Mouse (Mus musculus): ENCODE measurements around the gene Wdr62. TPM values are rescaled to one million over a fixed set of nuclear protein-coding genes. Genes with fewer than 3 reads are reported as not detected.

Gene Wdr62
- polyA plus RNA-seq (2016; fragmentation: Nextera tagmentation; extraction: Ambion mirVana), result 17.2 and 18.6 TPM in 2 replicates

DNA sequence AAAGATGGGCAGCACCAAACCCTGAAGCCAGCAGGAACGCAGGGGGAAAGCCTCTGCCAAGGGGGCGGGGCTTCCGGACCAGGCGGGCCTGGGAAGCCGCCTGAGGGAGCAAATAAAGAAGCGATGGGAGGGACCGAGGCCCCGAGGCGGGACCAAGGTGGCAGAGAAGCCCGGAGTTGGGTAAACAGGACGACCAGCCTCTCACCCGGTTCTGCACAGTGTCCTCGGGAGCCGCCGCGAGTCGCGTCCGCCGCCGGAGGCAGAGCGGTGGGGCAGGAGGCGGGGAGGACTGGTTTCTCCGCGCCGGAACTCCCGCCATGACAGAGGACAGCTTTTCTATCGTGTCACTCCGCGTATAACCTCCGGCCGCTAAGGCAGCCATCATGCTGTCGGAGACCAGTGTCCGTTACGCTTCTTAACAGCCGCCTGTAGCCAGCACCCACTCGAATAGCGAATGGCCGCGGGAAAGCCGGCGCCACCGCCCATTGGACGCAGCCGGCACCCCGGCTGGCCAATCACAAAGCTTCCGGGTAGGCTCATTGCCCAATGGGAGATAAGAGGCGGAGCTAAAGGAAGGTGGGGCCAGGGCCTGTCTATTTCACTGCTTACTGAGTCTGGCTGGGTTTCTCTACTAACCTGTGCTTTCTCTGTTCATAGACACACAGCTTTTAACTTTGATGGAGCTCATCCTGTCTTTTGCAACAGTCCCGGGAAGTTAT is at the start of gene Wdr62, which contains the start of gene Thap8:
Gene Wdr62, minus strand, starts transcription at position 469 of the 719 bp plus-strand sequence.
Gene Thap8, plus strand, starts transcription at position 144 of the 719 bp plus-strand sequence.
- no peaks in the 10 kb centered on the region for H3K27me3 ChIP-seq
- H3K27ac ChIP-seq, result peak within 1 kb of the TSS; percentile 96
- H3K36me3 ChIP-seq (replicated peaks), result no peaks in the 10 kb centered on the region
- H3K9me3 ChIP-seq, result no peaks in the 10 kb centered on the region
- peak within 1 kb of the TSS; percentile 68 for H3K4me3 ChIP-seq (replicated peaks)
- H3K4me1 ChIP-seq, result peaks cover 15% of the 10 kb centered on the region
- under 1% methylated on average over 49 of the region's 49 CpGs for WGBS
- ATAC-seq (ENCODE audit: low FRiP score), result peak; percentile 96
- H3K9ac ChIP-seq, result peak within 1 kb of the TSS; percentile 61
- H3K4me2 ChIP-seq, result peak within 1 kb of the TSS; percentile 69

DNA sequence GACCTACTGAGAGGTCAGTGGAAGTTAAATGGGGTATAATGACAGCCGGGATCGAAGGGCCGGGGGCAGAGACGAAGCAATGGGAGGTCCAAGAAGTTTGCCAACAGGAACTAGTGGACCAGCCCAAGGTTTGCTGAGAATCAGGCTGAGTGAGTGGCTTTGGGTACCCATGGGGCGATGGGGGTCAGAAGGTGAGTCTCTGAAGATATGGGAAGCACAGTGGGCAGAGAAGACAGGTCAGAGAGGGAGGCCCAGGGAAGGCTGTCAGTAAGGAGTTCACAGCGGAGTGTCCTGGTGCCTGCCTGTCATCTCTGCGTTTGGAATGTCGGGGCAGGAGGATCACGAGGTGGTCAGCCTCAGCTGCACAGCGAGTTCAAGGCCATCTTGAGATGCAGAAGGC is 48.2 kb upstream of the Wdr62 start:
- Histone ChIP-seq H3K9me3 (peaks cover 4% of the 10 kb centered on the region; the same call in 1 of the 2 replicates), H3K9ac (no peak overlapping the region)
- WGBS, result 55% methylated on average over 10 of the region's 10 CpGs

GRCm38 (mm10) chr7:30327140-30327539 is 46.9 kb upstream of the Wdr62 start:
- H3K4me3 ChIP-seq (replicated peaks), result no peak overlapping the region
- no peak overlapping the region for H3K27ac ChIP-seq
- WGBS, result 70% methylated on average over 15 of the region's 15 CpGs
- no peak for ATAC-seq (ENCODE audit: low FRiP score)
- no peak overlapping the region for H3K9ac ChIP-seq
- H3K4me2 ChIP-seq, result no peak overlapping the region
- H3K36me3 ChIP-seq (replicated peaks), result no peaks in the 10 kb centered on the region
- peaks cover 15% of the 10 kb centered on the region for H3K4me1 ChIP-seq
- H3K9me3 ChIP-seq, result peaks cover 4% of the 10 kb centered on the region; the same call in 1 of the 2 replicates
- H3K27me3 ChIP-seq, result peaks cover 14% of the 10 kb centered on the region; the same call in 1 of the 2 replicates

More for the DNA sequence above, 48.2 kb upstream of the Wdr62 start:
- no peaks in the 10 kb centered on the region for H3K36me3 ChIP-seq (replicated peaks)
- no peak overlapping the region for H3K4me2 ChIP-seq
- peaks cover 21% of the 10 kb centered on the region for H3K27me3 ChIP-seq
- H3K27ac ChIP-seq, result no peak overlapping the region
- no peak for ATAC-seq (ENCODE audit: low FRiP score)
- no peak overlapping the region for H3K4me3 ChIP-seq (replicated peaks)
- peaks cover 16% of the 10 kb centered on the region for H3K4me1 ChIP-seq

DNA sequence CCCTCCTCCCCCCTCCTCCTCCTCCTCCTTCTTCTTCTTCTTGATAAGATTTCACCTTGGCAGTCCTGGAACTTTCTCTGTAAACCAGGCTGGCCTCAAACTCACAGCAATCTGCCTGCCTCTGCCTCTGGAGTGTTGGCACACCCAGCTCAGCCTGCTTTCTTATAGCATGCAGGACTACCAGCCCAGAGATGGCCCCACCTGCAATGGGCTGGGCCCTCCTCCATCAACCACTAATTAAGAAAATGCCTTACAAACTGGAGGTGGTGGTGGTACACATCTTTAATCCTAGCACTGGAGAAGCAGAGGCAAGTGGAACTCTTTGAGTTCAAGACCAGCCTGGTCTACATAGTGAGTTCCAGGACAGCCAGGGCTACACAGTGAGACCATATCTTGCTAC is 46.2 kb upstream of the Wdr62 start:
- Histone ChIP-seq H3K9me3 (peaks cover 4% of the 10 kb centered on the region; the same call in 1 of the 2 replicates), H3K4me2 (no peak overlapping the region), H3K4me3 (replicated peaks) (no peak overlapping the region), H3K4me1 (peaks cover 10% of the 10 kb centered on the region), H3K27me3 (peaks cover 14% of the 10 kb centered on the region; the same call in 1 of the 2 replicates), H3K36me3 (replicated peaks) (no peaks in the 10 kb centered on the region), H3K9ac (no peak overlapping the region), H3K27ac (no peak overlapping the region)
- no peak for ATAC-seq (ENCODE audit: low FRiP score)

- WGBS, result 47% methylated on average over 2 of the region's 2 CpGs
Observed at GRCm38 (mm10) chr7:30325364-30325763, 45.1 kb upstream of the Wdr62 start.

GRCm38 (mm10) chr7:30324300-30324944 is 44.2 kb upstream of the Wdr62 start:
- Histone ChIP-seq H3K4me1 (peaks cover 17% of the 10 kb centered on the region), H3K27me3 (peaks cover 14% of the 10 kb centered on the region; the same call in 1 of the 2 replicates), H3K4me2 (no peak overlapping the region), H3K9me3 (peaks cover 4% of the 10 kb centered on the region; the same call in 1 of the 2 replicates), H3K27ac (no peak overlapping the region), H3K4me3 (replicated peaks) (no peak overlapping the region), H3K9ac (no peak overlapping the region), H3K36me3 (replicated peaks) (no peaks in the 10 kb centered on the region)
- ATAC-seq (ENCODE audit: low FRiP score), result no peak
- WGBS, result 86% methylated on average over 5 of the region's 5 CpGs

More at GRCm38 (mm10) chr7:30325364-30325763, 45.1 kb upstream of the Wdr62 start:
- H3K4me3 ChIP-seq (replicated peaks), result no peak overlapping the region
- H3K9ac ChIP-seq, result no peak overlapping the region
- H3K4me2 ChIP-seq, result no peak overlapping the region
- peaks cover 14% of the 10 kb centered on the region; the same call in 1 of the 2 replicates for H3K27me3 ChIP-seq
- peaks cover 17% of the 10 kb centered on the region for H3K4me1 ChIP-seq
- peaks cover 4% of the 10 kb centered on the region; the same call in 1 of the 2 replicates for H3K9me3 ChIP-seq
- no peak for ATAC-seq (ENCODE audit: low FRiP score)
- H3K27ac ChIP-seq, result no peak overlapping the region
- H3K36me3 ChIP-seq (replicated peaks), result no peaks in the 10 kb centered on the region

GRCm38 (mm10) chr7:30323795-30324194 is 43.6 kb upstream of the Wdr62 start, which contains the start of gene Sdhaf1:
Gene Sdhaf1 (minus strand): TSS chr7:30323895.
- 80% methylated on average over 3 of the region's 3 CpGs for whole genome bisulfite sequencing
- Histone ChIP-seq H3K4me1 (peaks cover 17% of the 10 kb centered on the region), H3K9me3 (peaks cover 4% of the 10 kb centered on the region; the same call in 1 of the 2 replicates), H3K9ac (peak within 1 kb of the TSS; percentile 83), H3K27ac (peak within 1 kb of the TSS; percentile 85; the same call in 1 of the 2 replicates), H3K4me3 (replicated peaks) (peak within 1 kb of the TSS; percentile 78), H3K27me3 (peaks cover 14% of the 10 kb centered on the region; the same call in 1 of the 2 replicates), H3K36me3 (replicated peaks) (no peaks in the 10 kb centered on the region), H3K4me2 (peak within 1 kb of the TSS; percentile 89)
- ATAC-seq (ENCODE audit: low FRiP score), result no peak

- peaks cover 10% of the 10 kb centered on the region; the same call in 1 of the 2 replicates for H3K27me3 ChIP-seq
- WGBS, result 35% methylated on average over 6 of the region's 6 CpGs
- ATAC-seq (ENCODE audit: low FRiP score), result no peak
- no peaks in the 10 kb centered on the region for H3K36me3 ChIP-seq (replicated peaks)
- peaks cover 17% of the 10 kb centered on the region for H3K4me1 ChIP-seq
- peak overlapping the region; percentile 89 for H3K4me2 ChIP-seq
- peaks cover 4% of the 10 kb centered on the region; the same call in 1 of the 2 replicates for H3K9me3 ChIP-seq
- H3K27ac ChIP-seq, result peak overlapping the region; percentile 85; the same call in 1 of the 2 replicates
- H3K4me3 ChIP-seq (replicated peaks), result peak overlapping the region; percentile 78
- peak overlapping the region; percentile 83 for H3K9ac ChIP-seq
Observed at GRCm38 (mm10) chr7:30322865-30323264, 42.6 kb upstream of the Wdr62 start.

- Histone ChIP-seq H3K9ac (peak overlapping the region; percentile 83), H3K4me3 (replicated peaks) (peak overlapping the region; percentile 78), H3K27ac (peak overlapping the region; percentile 85), H3K36me3 (replicated peaks) (no peaks in the 10 kb centered on the region), H3K27me3 (peaks cover 8% of the 10 kb centered on the region; the same call in 1 of the 2 replicates), H3K4me1 (peaks cover 17% of the 10 kb centered on the region), H3K4me2 (peak overlapping the region; percentile 89), H3K9me3 (peaks cover 4% of the 10 kb centered on the region; the same call in 1 of the 2 replicates)
- WGBS, result under 1% methylated on average over 20 of the region's 20 CpGs
- peak; percentile 99 for ATAC-seq (ENCODE audit: low FRiP score)
Observed at GRCm38 (mm10) chr7:30322285-30322667, 42.1 kb upstream of the Wdr62 start.

DNA sequence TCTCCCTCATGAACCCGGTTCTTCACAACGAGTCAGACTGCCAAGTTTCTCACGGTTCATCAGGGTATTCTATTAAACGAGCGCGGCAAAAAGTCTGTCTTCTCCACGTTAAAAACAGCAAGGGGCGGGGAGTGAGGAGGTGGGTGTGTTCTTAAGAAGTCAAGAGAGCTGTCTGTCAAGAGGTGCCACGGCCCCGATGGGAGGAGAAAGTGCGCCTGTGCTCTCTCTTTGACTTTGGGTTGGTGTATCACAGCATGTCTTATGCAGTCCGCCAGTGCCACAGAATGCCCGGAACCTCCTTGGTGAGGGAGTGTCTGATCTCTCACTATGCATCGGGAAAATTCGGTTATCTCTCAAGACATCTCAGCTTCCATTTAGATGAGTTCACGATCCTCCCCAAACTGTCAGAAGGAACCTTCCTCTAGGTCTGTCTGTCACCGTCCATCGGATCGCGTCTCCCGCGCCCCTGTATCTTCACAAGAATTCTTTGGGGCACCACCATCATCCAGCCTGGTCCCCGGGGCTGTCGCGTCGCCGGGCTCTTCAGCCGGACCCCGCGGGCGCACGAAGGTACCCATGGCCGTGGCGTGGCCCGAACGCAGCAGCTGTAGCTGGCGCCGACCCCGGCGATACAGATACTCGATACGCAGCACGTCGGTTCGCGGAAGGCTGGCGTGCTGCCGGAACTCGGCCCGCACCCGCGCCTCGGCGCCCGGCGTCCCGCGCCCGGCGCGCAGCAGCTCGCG is 41.5 kb upstream of the Wdr62 start, which contains the start of gene E130208F15Rik:
Gene E130208F15Rik, plus strand, starts transcription at position 202 of the 746 bp plus-strand sequence.
- ATAC-seq (ENCODE audit: low FRiP score), result peak; percentile 63
- no peaks in the 10 kb centered on the region for H3K36me3 ChIP-seq (replicated peaks)
- peaks cover 4% of the 10 kb centered on the region; the same call in 1 of the 2 replicates for H3K9me3 ChIP-seq
- 1% methylated on average over 63 of the region's 63 CpGs for WGBS
- H3K27me3 ChIP-seq, result 0 out of 2 replicates have a peak, but pooled peaks cover 5% of the 10 kb centered on the region
- peak within 1 kb of the TSS; percentile 78 for H3K4me3 ChIP-seq (replicated peaks)
- H3K9ac ChIP-seq, result peak within 1 kb of the TSS; percentile 83
- peak within 1 kb of the TSS; percentile 85 for H3K27ac ChIP-seq
- H3K4me1 ChIP-seq, result peaks cover 17% of the 10 kb centered on the region
- peak within 1 kb of the TSS; percentile 89 for H3K4me2 ChIP-seq

- H3K4me3 ChIP-seq (replicated peaks), result peak overlapping the region; percentile 78; the same call in 1 of the 2 replicates
- H3K9ac ChIP-seq, result peak overlapping the region; percentile 83
- no peak for ATAC-seq (ENCODE audit: low FRiP score)
- H3K9me3 ChIP-seq, result peaks cover 4% of the 10 kb centered on the region; the same call in 1 of the 2 replicates
- H3K36me3 ChIP-seq (replicated peaks), result no peaks in the 10 kb centered on the region
- 90% methylated on average over 2 of the region's 2 CpGs for WGBS
- H3K4me1 ChIP-seq, result peaks cover 17% of the 10 kb centered on the region
- no peak overlapping the region for H3K27ac ChIP-seq
- 0 out of 2 replicates have a peak, but pooled peaks cover 5% of the 10 kb centered on the region for H3K27me3 ChIP-seq
- peak overlapping the region; percentile 89 for H3K4me2 ChIP-seq
Observed at GRCm38 (mm10) chr7:30320946-30321345, 40.7 kb upstream of the Wdr62 start.

All from forebrain, embryonic 12.5 days (tissue).